Mouse (Mus musculus): ENCODE data around the gene Kifc1. TPM values are rescaled to one million over a fixed set of nuclear protein-coding genes. Genes with fewer than 3 reads are reported as not detected.
A peak's percentile ranks its signal among the peaks of the same experiment; 100 is the strongest.

Kifc1 gene
- 8.1 and 11.4 TPM in 2 replicates for polyA plus RNA-seq (2014; fragmentation: Nextera tagmentation; extraction: Ambion mirVana)

DNA sequence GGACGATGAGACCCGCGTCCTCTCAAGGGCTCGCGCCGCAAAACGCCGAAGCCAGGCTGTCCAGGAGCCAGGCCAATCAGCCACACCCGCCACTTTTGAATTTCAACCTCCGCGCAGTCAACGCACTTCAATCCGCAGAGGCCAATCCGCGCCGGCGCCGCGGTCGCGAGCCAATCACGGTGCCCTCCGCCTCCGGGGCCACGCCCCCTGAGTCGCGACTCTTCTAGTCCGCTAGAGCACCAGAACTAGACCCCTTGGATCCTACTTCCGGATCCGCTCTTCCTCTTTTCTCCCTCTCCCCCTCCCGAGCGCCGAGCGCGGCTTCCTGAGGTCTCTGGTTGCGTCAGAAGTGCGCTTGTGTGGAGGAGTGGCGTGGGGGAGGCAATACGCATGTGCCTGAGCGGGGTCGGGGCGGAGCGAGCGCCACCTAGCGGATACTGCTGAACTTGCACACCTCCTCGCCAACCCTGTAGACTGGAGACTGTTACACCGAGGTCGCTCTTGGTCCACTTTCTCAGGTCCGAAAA is at the start of gene Kifc1:
TSS of gene Kifc1 (minus strand) at position 129 of the 527 bp plus-strand sequence.
- peak within 1 kb of the TSS; percentile 30; the same call in 1 of the 2 replicates for H3K27ac ChIP-seq (ENCODE audit: low read depth, low read length)
- DNase-seq (ENCODE audit: low spot score, missing footprints): peak; percentile 100
- H3K4me1 ChIP-seq (ENCODE audit: control insufficient read depth, insufficient read depth, low read length): peaks cover 9% of the 10 kb centered on the region
- H3K9me3 ChIP-seq (ENCODE audit: control insufficient read depth, low read length): no peaks in the 10 kb centered on the region
- peak within 1 kb of the TSS; percentile 71 for H3K9ac ChIP-seq (ENCODE audit: low read length)
- H3K4me2 ChIP-seq: peak within 1 kb of the TSS; percentile 58
- peak; percentile 98 for ATAC-seq (ENCODE audit: low FRiP score)
- H3K4me3 ChIP-seq (ENCODE audit: low read depth, low read length): peak within 1 kb of the TSS; percentile 67
- no peaks in the 10 kb centered on the region for H3K27me3 ChIP-seq (ENCODE audit: control insufficient read depth, insufficient read depth, low read length)
- H3K36me3 ChIP-seq (ENCODE audit: control insufficient read depth, insufficient read depth, low read length): no peaks in the 10 kb centered on the region; the same call in 1 of the 2 replicates
- WGBS: 1% methylated on average over 48 of the region's 49 CpGs

DNA sequence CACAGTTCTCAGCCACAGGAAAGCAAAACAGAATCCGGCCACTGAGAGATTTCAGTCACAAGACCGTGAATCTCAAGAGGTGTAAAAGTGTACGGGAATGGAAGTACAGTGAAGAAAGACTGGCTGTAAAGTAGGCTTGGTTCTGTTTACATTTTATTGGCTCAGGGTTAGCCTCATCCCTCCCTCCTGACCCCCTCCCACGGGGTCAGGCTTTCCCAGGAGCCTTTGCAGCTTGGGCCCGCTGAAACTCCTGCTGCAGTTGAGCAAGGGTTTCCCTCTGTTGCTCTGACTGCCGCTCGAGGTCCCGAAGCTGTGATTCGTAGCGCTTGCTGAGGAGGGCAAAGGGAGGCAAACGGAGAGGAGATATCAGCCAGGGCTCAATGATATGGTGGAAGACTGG is 48.3 kb upstream of the Kifc1 start:
- Histone ChIP-seq H3K27ac (ENCODE audit: low read depth, low read length) (no peak overlapping the region), H3K27me3 (ENCODE audit: control insufficient read depth, insufficient read depth, low read length) (no peaks in the 10 kb centered on the region), H3K9me3 (ENCODE audit: control insufficient read depth, low read length) (no peaks in the 10 kb centered on the region), H3K9ac (ENCODE audit: low read length) (no peak overlapping the region), H3K4me2 (peak overlapping the region; percentile 93; the same call in 1 of the 2 replicates), H3K4me3 (ENCODE audit: low read depth, low read length) (no peak overlapping the region), H3K36me3 (ENCODE audit: control insufficient read depth, insufficient read depth, low read length) (peaks cover 11% of the 10 kb centered on the region), H3K4me1 (ENCODE audit: control insufficient read depth, insufficient read depth, low read length) (peaks cover 17% of the 10 kb centered on the region)
- DNase-seq (ENCODE audit: low spot score, missing footprints) (no peak), ATAC-seq (ENCODE audit: low FRiP score) (no peak)
- 85% methylated on average over 11 of the region's 11 CpGs for WGBS

- 86% methylated on average over 15 of the region's 15 CpGs for WGBS
- ATAC-seq (ENCODE audit: low FRiP score) (no peak), DNase-seq (ENCODE audit: low spot score, missing footprints) (no peak)
- Histone ChIP-seq H3K9ac (ENCODE audit: low read length) (no peak overlapping the region), H3K4me2 (no peak overlapping the region), H3K4me3 (ENCODE audit: low read depth, low read length) (no peak overlapping the region), H3K4me1 (ENCODE audit: control insufficient read depth, insufficient read depth, low read length) (peaks cover 17% of the 10 kb centered on the region), H3K27ac (ENCODE audit: low read depth, low read length) (no peak overlapping the region), H3K27me3 (ENCODE audit: control insufficient read depth, insufficient read depth, low read length) (no peaks in the 10 kb centered on the region), H3K9me3 (ENCODE audit: control insufficient read depth, low read length) (no peaks in the 10 kb centered on the region), H3K36me3 (ENCODE audit: control insufficient read depth, insufficient read depth, low read length) (peaks cover 11% of the 10 kb centered on the region)
Measured at GRCm38 (mm10) chr17:33936993-33937392, 46.5 kb upstream of the Kifc1 start.

DNA sequence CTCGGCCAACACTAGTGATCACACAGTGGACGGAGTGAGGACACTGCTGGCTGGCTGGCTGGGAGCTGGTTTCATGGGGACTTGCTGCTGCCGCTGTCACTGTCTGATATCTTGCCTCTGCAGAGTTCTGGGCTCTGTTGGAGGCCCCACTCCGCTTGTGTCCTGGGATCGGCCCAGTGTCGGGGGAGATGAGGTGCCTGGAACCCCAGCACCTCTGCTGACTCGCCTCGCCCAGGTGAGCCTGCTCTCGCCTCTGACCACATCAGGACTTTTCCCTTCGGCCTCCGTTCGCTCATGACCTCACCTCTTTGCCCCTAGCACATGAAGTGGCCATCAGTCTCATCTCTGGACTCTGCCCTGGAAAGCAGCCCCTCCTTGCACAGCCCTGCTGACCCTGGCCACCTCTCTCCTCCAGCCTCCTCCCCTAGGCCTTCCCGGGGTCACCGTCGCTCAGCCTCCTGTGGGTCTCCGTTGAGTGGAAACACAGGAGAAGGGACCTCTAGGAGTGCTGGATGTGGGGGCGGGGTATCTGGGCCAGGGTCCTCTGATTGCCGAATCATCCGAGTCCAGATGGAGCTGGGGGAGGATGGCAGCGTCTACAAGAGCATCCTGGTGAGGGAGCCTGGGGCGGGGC is 45.1 kb upstream of the Kifc1 start:
- ATAC-seq (ENCODE audit: low FRiP score): no peak
- Histone ChIP-seq H3K36me3 (ENCODE audit: control insufficient read depth, insufficient read depth, low read length) (peaks cover 11% of the 10 kb centered on the region), H3K4me1 (ENCODE audit: control insufficient read depth, insufficient read depth, low read length) (peaks cover 18% of the 10 kb centered on the region), H3K9me3 (ENCODE audit: control insufficient read depth, low read length) (no peaks in the 10 kb centered on the region), H3K4me2 (no peak overlapping the region), H3K4me3 (ENCODE audit: low read depth, low read length) (no peak overlapping the region), H3K9ac (ENCODE audit: low read length) (no peak overlapping the region), H3K27ac (ENCODE audit: low read depth, low read length) (no peak overlapping the region), H3K27me3 (ENCODE audit: control insufficient read depth, insufficient read depth, low read length) (no peaks in the 10 kb centered on the region)
- no peak for DNase-seq (ENCODE audit: low spot score, missing footprints)
- 89% methylated on average over 21 of the region's 21 CpGs for WGBS

GRCm38 (mm10) chr17:33932970-33933369 is 42.5 kb upstream of the Kifc1 start:
- Histone ChIP-seq H3K27me3 (ENCODE audit: control insufficient read depth, insufficient read depth, low read length) (no peaks in the 10 kb centered on the region), H3K4me2 (no peak overlapping the region), H3K9ac (ENCODE audit: low read length) (no peak overlapping the region), H3K4me3 (ENCODE audit: low read depth, low read length) (no peak overlapping the region), H3K9me3 (ENCODE audit: control insufficient read depth, low read length) (no peaks in the 10 kb centered on the region), H3K27ac (ENCODE audit: low read depth, low read length) (no peak overlapping the region), H3K4me1 (ENCODE audit: control insufficient read depth, insufficient read depth, low read length) (peaks cover 15% of the 10 kb centered on the region), H3K36me3 (ENCODE audit: control insufficient read depth, insufficient read depth, low read length) (peaks cover 8% of the 10 kb centered on the region)
- DNase-seq (ENCODE audit: low spot score, missing footprints) (no peak), ATAC-seq (ENCODE audit: low FRiP score) (no peak)
- WGBS: 90% methylated on average over 15 of the region's 15 CpGs

DNA sequence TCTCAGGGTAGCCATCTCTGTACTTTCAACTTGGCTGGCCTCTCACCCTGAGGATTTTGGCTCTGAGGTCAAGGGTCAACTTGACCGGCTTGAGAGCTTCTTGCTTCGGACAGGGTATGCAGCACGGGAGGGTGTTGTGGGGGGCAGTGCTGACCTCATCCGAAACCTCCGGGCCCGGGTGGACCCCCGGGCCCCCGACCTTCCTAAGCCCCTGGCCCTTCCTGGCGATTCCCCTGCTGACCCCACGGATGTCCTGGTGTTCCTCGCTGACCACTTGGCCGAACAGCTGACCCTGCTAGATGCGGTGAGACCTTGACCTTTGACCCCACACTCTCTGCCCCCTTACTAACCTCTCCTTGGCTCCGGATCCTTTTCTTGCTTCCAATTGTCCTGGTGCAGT is 42.0 kb upstream of the Kifc1 start:
- H3K4me1 ChIP-seq (ENCODE audit: control insufficient read depth, insufficient read depth, low read length): peaks cover 15% of the 10 kb centered on the region
- no peak overlapping the region for H3K4me2 ChIP-seq
- no peaks in the 10 kb centered on the region for H3K27me3 ChIP-seq (ENCODE audit: control insufficient read depth, insufficient read depth, low read length)
- no peak overlapping the region for H3K27ac ChIP-seq (ENCODE audit: low read depth, low read length)
- no peak overlapping the region for H3K4me3 ChIP-seq (ENCODE audit: low read depth, low read length)
- WGBS: 89% methylated on average over 14 of the region's 14 CpGs
- DNase-seq (ENCODE audit: low spot score, missing footprints): no peak
- no peaks in the 10 kb centered on the region for H3K9me3 ChIP-seq (ENCODE audit: control insufficient read depth, low read length)
- peaks cover 5% of the 10 kb centered on the region for H3K36me3 ChIP-seq (ENCODE audit: control insufficient read depth, insufficient read depth, low read length)
- no peak for ATAC-seq (ENCODE audit: low FRiP score)
- H3K9ac ChIP-seq (ENCODE audit: low read length): no peak overlapping the region

DNA sequence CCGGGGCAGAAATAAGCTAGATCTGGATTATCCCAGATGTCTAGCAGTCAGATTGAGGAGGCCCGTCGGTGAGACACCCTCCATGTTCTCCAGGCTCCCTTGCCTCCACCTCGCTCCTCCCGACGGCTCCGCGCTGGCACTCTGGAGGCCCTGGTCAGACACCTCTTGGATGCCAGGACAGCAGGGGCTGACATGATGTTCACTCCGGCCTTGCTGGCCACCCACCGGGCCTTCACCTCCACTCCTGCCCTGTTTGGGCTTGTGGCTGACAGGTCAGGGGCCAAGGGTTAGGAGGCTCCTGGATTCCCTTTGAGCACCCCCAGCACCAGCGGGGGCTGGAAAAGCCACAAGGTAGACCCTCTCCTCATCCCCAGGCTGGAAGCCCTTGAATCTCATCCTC is 41.5 kb upstream of the Kifc1 start:
- H3K27ac ChIP-seq (ENCODE audit: low read depth, low read length): no peak overlapping the region
- no peak for ATAC-seq (ENCODE audit: low FRiP score)
- peaks cover under 1% of the 10 kb centered on the region for H3K36me3 ChIP-seq (ENCODE audit: control insufficient read depth, insufficient read depth, low read length)
- H3K4me3 ChIP-seq (ENCODE audit: low read depth, low read length): no peak overlapping the region
- H3K9ac ChIP-seq (ENCODE audit: low read length): no peak overlapping the region
- 92% methylated on average over 11 of the region's 11 CpGs for WGBS
- H3K4me1 ChIP-seq (ENCODE audit: control insufficient read depth, insufficient read depth, low read length): peaks cover 15% of the 10 kb centered on the region
- no peaks in the 10 kb centered on the region for H3K9me3 ChIP-seq (ENCODE audit: control insufficient read depth, low read length)
- H3K4me2 ChIP-seq: no peak overlapping the region
- no peaks in the 10 kb centered on the region for H3K27me3 ChIP-seq (ENCODE audit: control insufficient read depth, insufficient read depth, low read length)
- DNase-seq (ENCODE audit: low spot score, missing footprints): no peak

GRCm38 (mm10) chr17:33931159-33931866 is 40.9 kb upstream of the Kifc1 start:
- Histone ChIP-seq H3K27ac (ENCODE audit: low read depth, low read length) (no peak overlapping the region), H3K36me3 (ENCODE audit: control insufficient read depth, insufficient read depth, low read length) (no peaks in the 10 kb centered on the region), H3K4me3 (ENCODE audit: low read depth, low read length) (peak overlapping the region; percentile 87), H3K9me3 (ENCODE audit: control insufficient read depth, low read length) (no peaks in the 10 kb centered on the region), H3K4me2 (peak overlapping the region; percentile 89), H3K4me1 (ENCODE audit: control insufficient read depth, insufficient read depth, low read length) (peaks cover 15% of the 10 kb centered on the region), H3K27me3 (ENCODE audit: control insufficient read depth, insufficient read depth, low read length) (no peaks in the 10 kb centered on the region), H3K9ac (ENCODE audit: low read length) (peak overlapping the region; percentile 88)
- WGBS: 35% methylated on average over 18 of the region's 18 CpGs
- ATAC-seq (ENCODE audit: low FRiP score): no peak
- DNase-seq (ENCODE audit: low spot score, missing footprints): no peak
